Mouse (Mus musculus) left cerebral cortex, adult 11 months (tissue): ENCODE measurements around the gene Gm28372.

ENCODE experiments used
- DNase-seq: peaks from one replicate; pipeline ENCODE4 v3.0.0; 2022; ENCODE audit warnings: low spot score

Gm28372 gene

DNA sequence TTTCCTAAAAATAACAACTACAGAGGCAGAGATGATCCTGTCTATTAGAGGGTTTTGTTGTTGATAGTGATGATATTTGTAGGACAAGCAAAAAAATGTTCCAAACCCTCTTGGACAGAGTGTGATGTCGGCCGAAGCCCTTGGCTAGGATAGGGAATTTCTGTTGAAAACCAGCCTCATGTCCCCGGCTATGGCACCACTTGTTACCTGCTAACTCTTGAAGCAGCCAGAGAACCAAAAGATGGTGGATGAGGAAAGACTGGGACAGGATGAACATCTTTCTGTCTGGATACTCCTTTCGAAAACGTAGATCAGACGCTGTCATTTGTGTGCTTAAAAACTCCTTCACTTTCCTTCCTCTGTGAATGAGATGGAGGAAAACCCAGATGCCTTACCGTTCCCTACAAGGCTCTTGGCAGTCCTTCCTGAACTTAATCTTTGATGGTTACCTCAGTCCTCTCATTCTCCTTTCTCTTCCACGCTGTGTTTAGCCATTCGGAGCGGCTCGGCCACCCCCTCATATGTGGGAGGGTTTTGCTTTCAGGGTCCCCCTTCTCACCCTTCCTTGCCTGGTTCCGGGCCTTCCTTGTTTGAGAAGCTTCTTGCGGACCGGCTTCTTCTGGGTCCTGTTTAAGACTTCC is 46.2 kb downstream of the Gm28372 start:
- DNase-seq: no peak

DNA sequence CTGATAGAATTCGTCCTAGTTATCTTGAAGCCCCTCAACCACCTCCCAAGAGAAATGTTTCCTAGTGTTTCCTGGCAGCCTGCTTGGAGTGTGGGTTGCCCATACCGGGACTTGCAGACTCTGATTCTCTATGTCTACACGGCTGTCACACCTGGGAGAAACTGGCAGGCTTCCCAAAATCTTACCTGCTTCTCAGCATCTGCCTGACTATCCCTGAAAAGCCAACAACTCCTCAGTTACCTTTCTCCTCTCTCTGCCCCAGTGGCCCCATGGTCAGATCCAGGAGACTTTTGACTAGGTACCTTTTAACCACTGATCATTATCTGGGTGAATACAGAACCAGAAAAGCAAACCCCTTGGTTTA is 46.7 kb downstream of the Gm28372 start:
- no peak for DNase-seq

DNA sequence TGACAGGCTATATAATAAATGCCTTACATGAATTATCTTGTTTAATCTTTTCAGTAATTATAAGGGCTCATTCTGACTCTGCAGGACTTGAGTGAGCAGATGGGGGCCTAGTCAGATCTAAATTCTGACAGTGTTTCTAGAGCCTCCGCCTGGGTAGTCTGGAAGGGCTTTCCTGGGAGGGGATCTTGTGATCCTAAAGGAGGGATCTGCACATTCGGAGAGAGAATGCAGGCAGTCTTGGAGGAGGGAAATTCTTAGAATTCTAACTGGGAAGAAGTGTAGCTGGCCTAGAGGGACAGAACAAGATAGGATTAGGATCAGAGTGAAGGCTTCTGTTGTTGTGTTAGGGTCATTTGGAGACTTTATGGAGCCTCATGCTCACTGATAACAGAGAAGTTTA is 47.2 kb downstream of the Gm28372 start:
- DNase-seq: no peak

DNA sequence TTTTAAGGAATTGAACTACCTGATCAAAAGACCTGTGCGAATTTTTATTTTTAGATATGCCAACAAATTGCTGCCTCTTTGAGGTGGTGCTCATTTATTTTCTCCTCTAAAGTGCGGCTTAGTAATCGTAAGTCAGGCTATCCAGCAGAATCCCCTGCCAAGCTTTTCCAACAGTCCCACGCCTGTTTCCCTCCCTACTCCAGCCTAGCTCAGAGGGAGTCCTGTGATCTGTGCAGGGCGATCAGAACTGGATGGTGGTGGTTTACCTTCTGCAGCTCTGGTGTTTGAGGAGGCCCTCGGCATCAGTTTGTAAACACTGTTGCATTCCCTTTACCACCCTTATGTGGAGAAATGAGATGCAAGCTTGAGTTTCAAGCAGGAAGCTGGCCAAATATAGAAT is 48.4 kb downstream of the Gm28372 start:
- DNase-seq: no peak

DNA sequence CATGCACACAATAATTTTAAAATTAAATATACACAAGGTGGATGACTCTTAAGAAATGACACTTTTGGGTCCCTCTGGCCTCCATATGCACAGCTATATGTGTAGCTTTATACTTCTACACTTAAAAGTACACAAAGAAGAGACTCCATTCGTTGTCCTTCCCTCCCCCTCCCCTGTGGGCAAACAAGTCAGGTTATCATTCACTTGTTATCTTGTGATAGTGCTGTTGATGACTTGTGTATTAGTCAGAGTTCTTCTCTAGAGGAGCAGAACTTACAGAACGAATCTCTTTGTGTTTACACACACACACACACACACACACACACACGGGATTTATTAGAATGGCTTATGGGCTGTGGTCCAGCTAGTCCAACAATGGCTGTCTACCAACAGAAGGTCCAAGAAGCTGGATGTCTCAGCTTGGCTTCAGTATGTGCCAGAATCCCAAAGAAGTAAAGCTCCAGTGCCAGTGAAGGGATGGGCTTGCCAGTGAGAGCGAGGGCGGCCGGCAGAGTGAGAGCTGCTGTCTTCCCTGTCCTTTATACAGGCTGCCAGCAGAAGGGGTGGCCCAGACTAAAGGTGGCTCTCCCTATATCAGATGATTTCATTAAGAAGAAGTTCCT is 49.8 kb downstream of the Gm28372 start:
- no peak for DNase-seq
